Mouse (Mus musculus) erythroblast, embryonic 14.5 days (primary cell): ENCODE measurements around the gene Gm15557.

Experiments
- GATA1 ChIP-seq: IDR thresholded peaks from 2 replicates; pipeline ENCODE4 v1.6.1; 2012; ENCODE audit warnings: low read length, inconsistent platforms, mixed read lengths
- TAL1 ChIP-seq: IDR thresholded peaks from 3 replicates; pipeline ENCODE4 v1.6.1; 2012; ENCODE audit warnings: low read length, inconsistent platforms, mixed read lengths

DNA sequence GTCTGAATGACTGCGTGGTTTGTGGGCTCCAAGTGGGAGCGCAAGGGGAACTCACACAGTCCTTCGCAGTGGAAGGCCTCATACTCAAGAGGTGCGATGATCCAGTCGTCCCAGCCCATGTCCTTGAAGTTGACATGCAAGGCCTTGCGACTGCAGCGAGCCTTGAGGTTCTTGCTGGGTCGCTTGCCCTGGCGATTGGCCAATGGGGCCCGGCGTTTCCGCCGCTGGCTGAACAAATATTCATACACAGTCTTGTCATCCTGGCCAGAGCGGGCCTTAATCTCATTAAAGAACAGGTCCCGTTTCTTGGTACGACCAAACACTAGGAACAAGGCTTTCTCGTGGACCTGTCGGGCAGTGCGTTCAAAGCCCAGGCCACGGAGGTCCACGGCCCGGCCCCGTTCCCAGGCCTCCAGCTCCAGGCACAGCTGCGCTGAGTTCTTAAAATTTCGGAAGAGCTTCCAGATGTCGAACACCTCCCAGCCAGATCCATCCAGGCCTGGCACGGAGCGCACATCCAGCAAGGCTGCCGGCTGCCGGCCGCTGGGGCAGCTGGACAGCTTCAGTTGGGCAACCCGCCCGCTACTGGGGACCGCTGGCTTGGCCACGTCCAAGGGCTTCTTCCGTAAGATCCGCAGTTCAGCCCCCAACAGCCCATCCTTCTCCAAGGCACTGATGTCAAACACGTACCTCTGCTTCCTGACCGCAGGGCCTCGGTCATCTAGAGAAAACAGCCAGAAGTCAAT lies 1.3 kb downstream of the Gm15557 start:
- TF ChIP-seq GATA1 (no peak), TAL1 (no peak)
